Mouse (Mus musculus): ENCODE results near the gene Magohb. TPM values are rescaled to one million over a fixed set of nuclear protein-coding genes. Genes with fewer than 3 reads are reported as not detected.
"Not testable (repeated sequence)": the region's sequence is repeated elsewhere in the genome, so short reads cannot be mapped to it uniquely, and the experiment has no call there.

The Magohb gene
- total RNA-seq, 2 experiments from 2014 or later = 3.0 to 5.9 TPM

- no peak for TF ChIP-seq CTCF (IDR thresholded peaks at IDR 0.05)
- intact Hi-C loops (cut with DNase I) = loop anchor here (2.0 to 5.0 kb wide), 2 partner anchors 58 to 127 kb away; partner anchors contain the start of gene Styk1
- no peak for DNase-seq
- H3K27ac ChIP-seq = no peak overlapping the region; the same call in 1 of the 2 replicates
- H3K4me3 ChIP-seq = peak overlapping the region; percentile 75
These were observed 872 bp upstream of the Magohb start for GRCm38 (mm10) chr6:131293916-131294315.

GRCm38 (mm10) chr6:131292276-131292990 is 611 bp downstream of the Magohb start:
- Histone ChIP-seq H3K4me3 (peak overlapping the region; percentile 75), H3K27ac (peak overlapping the region; percentile 91)
- intact Hi-C loops (cut with DNase I) = loop anchor here (5.0 kb wide), 1 partner anchor 60 kb away; the partner anchor contains the start of gene Styk1
- DNase-seq = no peak
- TF ChIP-seq CTCF (IDR thresholded peaks at IDR 0.05) = no peak

GRCm38 (mm10) chr6:131290430-131290829 is 2.6 kb downstream of the Magohb start:
- DNase-seq = peak; percentile 24
- intact Hi-C loops (cut with DNase I) = loop anchor here (5.0 kb wide), 1 partner anchor 62 kb away; the partner anchor contains the start of gene Styk1
- peak; percentile 56 for TF ChIP-seq CTCF (IDR thresholded peaks at IDR 0.05)

GRCm38 (mm10) chr6:131278160-131278559 is 14.9 kb downstream of the Magohb start:
- H3K4me3 ChIP-seq; DNase-seq; intact Hi-C loops (cut with DNase I); H3K27ac ChIP-seq: not testable (repeated sequence)

More at GRCm38 (mm10) chr6:131290430-131290829, 2.6 kb downstream of the Magohb start:
- Histone ChIP-seq H3K4me3 (no peak overlapping the region), H3K27ac (no peak overlapping the region)

GRCm38 (mm10) chr6:131276659-131277058 is 16.4 kb downstream of the Magohb start:
- intact Hi-C loops (cut with DNase I) = no loop called here
- no peak overlapping the region for H3K4me3 ChIP-seq
- DNase-seq = no peak
- H3K27ac ChIP-seq = no peak overlapping the region
- no peak for TF ChIP-seq CTCF (IDR thresholded peaks at IDR 0.05)

DNA sequence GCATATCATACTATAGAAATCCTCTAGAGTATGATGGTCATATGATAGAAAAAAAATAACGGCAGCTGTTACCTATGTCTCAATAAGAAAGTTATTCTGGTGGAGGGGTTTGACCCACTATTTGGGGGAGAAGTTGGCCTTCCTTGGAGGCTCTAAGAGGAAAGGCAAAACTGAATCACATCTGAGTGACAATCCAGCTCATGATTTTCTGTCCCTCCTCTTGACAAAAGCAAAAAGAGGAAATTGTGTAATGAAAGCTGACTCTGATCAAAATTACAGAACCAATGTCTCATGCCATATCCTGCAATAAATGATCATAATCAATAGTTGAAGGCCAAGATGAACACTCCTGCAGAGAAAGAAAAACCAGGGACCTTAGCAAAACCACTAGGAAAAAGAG is 20.7 kb downstream of the Magohb start:
- TF ChIP-seq CTCF (IDR thresholded peaks at IDR 0.05) = no peak
- Histone ChIP-seq H3K4me3 (no peak overlapping the region), H3K27ac (no peak overlapping the region)
- intact Hi-C loops (cut with DNase I) = no loop called here
- no peak for DNase-seq

- intact Hi-C loops (cut with DNase I) = no loop called here
- TF ChIP-seq CTCF (IDR thresholded peaks at IDR 0.05) = no peak
- Histone ChIP-seq H3K4me3 (no peak overlapping the region), H3K27ac (no peak overlapping the region)
- no peak for DNase-seq
These were observed 22.7 kb downstream of the Magohb start for GRCm38 (mm10) chr6:131270312-131270711.

DNA sequence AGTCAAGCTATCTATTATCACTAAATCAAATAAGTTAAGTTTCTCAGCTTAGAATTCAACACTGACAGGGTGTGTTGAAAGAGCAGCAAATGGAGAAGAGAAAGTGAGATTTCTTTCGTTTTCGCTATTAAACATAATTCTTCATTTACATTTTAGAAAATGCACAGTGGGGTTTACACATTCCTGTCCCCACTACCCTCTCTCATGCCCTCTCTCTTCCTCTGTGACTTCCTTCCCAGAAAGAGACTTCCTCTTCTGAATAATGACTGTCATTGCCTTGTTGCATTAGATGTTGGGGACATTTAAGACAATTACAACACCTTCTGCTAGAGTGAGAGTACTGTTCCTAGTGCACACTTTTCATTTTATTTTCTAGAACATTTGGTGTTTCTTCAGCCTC is 23.4 kb downstream of the Magohb start:
- intact Hi-C loops (cut with DNase I) = no loop called here
- no peak overlapping the region for H3K4me3 ChIP-seq
- H3K27ac ChIP-seq = no peak overlapping the region
- no peak for DNase-seq
- no peak for TF ChIP-seq CTCF (IDR thresholded peaks at IDR 0.05)

DNA sequence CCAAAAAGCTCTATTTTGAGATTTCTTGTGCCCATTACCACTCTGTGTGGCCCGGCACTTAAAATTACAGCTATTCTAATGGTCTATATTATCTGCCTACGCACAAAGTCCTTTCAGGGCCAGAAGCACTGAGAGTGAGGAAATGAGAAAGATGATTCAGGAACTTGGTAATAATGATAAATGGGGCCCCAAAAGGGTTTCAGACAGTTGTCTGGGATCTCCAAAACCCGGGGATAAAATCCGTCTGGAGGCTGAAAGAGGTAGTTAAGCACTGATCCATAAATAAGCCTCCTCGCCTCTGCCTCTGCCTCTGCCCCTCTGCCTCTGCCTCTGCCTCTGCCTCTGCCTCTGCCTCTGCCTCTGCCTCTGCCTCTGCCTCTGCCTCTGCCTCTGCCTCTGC is 28.9 kb downstream of the Magohb start:
- no peak for DNase-seq
- no peak for TF ChIP-seq CTCF (IDR thresholded peaks at IDR 0.05)
- no peak overlapping the region for H3K27ac ChIP-seq
- intact Hi-C loops (cut with DNase I) = no loop called here
- H3K4me3 ChIP-seq = no peak overlapping the region

- DNase-seq = no peak
- Histone ChIP-seq H3K4me3 (no peak overlapping the region), H3K27ac (no peak overlapping the region)
- intact Hi-C loops (cut with DNase I) = no loop called here
- no peak for TF ChIP-seq CTCF (IDR thresholded peaks at IDR 0.05)
These were observed 30.3 kb downstream of the Magohb start for GRCm38 (mm10) chr6:131262778-131263177.

DNA sequence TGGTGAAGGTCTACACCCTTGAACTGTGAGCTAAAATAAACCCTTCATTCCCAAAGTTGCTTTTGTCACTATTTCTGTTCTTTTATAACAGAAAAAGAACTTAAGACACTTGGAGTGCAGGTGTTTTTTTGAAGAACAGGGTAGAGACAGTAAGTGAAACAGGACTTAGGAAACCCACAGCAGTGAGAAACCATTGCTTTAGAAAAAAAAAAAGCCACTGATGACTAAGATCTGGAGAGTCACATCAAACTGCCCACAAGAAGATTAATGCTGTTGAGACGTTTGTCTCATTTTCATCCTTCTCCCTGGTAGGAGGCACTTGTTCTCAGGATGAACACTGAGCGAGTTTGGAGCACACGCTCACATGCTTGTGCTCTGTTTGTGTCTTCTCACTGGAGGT is 31.0 kb downstream of the Magohb start:
- no peak overlapping the region for H3K4me3 ChIP-seq
- DNase-seq = no peak
- TF ChIP-seq CTCF (IDR thresholded peaks at IDR 0.05) = no peak
- intact Hi-C loops (cut with DNase I) = no loop called here
- H3K27ac ChIP-seq = no peak overlapping the region

- no peak within 1 kb of the TSS for H3K4me3 ChIP-seq
- no peak for DNase-seq
- H3K27ac ChIP-seq = no peak within 1 kb of the TSS
- intact Hi-C loops (cut with DNase I) = no loop called here
- no peak for TF ChIP-seq CTCF (IDR thresholded peaks at IDR 0.05)
These were observed 45.8 kb downstream of the Magohb start, which contains the start of gene Klra2 for GRCm38 (mm10) chr6:131247206-131247605. Gene Klra2, minus strand, starts transcription at chr6:131247362.

DNA sequence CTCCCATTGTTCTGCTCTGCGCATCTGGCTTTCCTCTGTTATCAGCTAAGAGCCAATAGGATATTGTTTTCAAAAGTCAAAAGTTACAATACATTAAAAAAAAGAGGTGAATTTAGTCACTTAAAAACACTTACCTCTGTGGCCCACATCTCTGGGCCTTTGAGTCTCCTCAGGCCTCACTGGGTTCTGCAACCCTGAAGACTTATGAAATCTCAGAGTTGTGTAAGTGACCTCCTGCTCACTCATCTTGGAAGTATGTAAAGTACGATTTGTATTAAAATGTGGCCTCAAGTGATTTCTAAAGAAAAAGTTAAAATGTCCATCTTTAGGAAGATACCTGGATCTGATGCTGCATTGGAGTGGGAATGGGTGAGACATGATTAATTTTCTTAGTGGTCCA is 48.0 kb downstream of the Magohb start:
- Histone ChIP-seq H3K4me3 (no peak overlapping the region), H3K27ac (no peak overlapping the region)
- intact Hi-C loops (cut with DNase I) = no loop called here
- no peak for DNase-seq
- TF ChIP-seq CTCF (IDR thresholded peaks at IDR 0.05) = no peak

Other genes starting within 250 kb of the Magohb start
- gene Klra2, start 45.9 kb downstream of the Magohb start, total RNA-seq (2021) = not detected
- 1 to 10 TPM; 1.1 TPM for gene Styk1, start 60.4 kb upstream of the Magohb start, total RNA-seq (2021)
- 1,000 to 10,000 TPM; 1,637 to 2,309 TPM for gene Ybx3, start 95.2 kb upstream of the Magohb start, total RNA-seq (2021)
- not detected for gene 5430401F13Rik, start 193.2 kb upstream of the Magohb start, total RNA-seq (2021)
- not detected for gene Gm6619, start 193.2 kb upstream of the Magohb start, total RNA-seq (2021)

All from gastrocnemius, adult 2 months (tissue).